Comparison of ENCODE assay signal across 8 mouse cellular contexts in genomic region chr17:21566728-21567349, GRCm38 (mm10). TPM values are rescaled to one million over a fixed set of nuclear protein-coding genes. Genes with fewer than 3 reads are reported as not detected.
DNase-seq lines count a peak whose midpoint lies in the region; ATAC-seq lines count a peak whose summit lies in the region.

Gene Zfp948, plus strand, starts transcription at chr17:21567008.

- ATAC-seq in megakaryocyte, adult 5-6 weeks (ENCODE audit: poor library complexity, severe bottlenecking): peak; percentile 86

- peak; percentile 70 to 78 for DNase-seq in adrenal gland, adult 18-20 months (ENCODE audit: low spot score in 2 of 2)
- DNase-seq in embryo, embryonic 10.5 days (ENCODE audit: low spot score): peak; percentile 90
- peak; percentile 73 for DNase-seq in gastrocnemius, postnatal 10 days
- peak; percentile 73 for DNase-seq in hindlimb bud, embryonic 11.5 days (ENCODE audit: extremely low spot score, low read depth, low spot score)
- DNase-seq in left cerebral cortex, adult 8-10 months (ENCODE audit: low spot score in 2 of 2): peak; percentile 62 to 76
- DNase-seq in right cerebral cortex, adult 2 months (ENCODE audit: low spot score in 2 of 2): peak; percentile 78 to 81
- peak; percentile 26 for DNase-seq in urinary bladder, postnatal 10 days (ENCODE audit: low spot score)

RNA-seq across cellular contexts. Expression of gene Zfp948, which starts in this region (rescaled TPM):
- 10 to 100 TPM in 1 of 2 experiments, 1 to 10 TPM in 1; 9.7 to 12.3 TPM for total RNA-seq in adrenal gland, adult 18-20 months (2021)
- 1 to 10 TPM; 4.6 to 6.2 TPM for total RNA-seq in gastrocnemius, postnatal 10 days (2021)
- total RNA-seq in left cerebral cortex, adult 8-10 months (2022): 10 to 100 TPM; 10.8 to 13.7 (median 10.9) TPM
- total RNA-seq in megakaryocyte, adult 5-6 weeks (2015): 2.0 and 3.4 TPM in 2 replicates
- total RNA-seq in megakaryocyte, adult 5-6 weeks (2017): 1.8 and 3.0 TPM in 2 replicates

Comparison
In these comparisons a context has a peak if more than half of its experiments do, and no peak if none do; other contexts are left out.
1. Peak in every context shown above with its lines: DNase-seq and ATAC-seq.
2. DNase-seq: peak in every context shown above with its lines; median percentile 90 in embryo, embryonic 10.5 days; 80 in right cerebral cortex, adult 2 months; 74 in adrenal gland, adult 18-20 months; 73 in gastrocnemius, postnatal 10 days; 73 in hindlimb bud, embryonic 11.5 days; 69 in left cerebral cortex, adult 8-10 months; 26 in urinary bladder, postnatal 10 days.